Mouse (Mus musculus) mouse embryonic stem cell (cell line): Measurements from ENCODE around the gene Csnk2a1.
"Not testable (repeated sequence)": the region's sequence is repeated elsewhere in the genome, so short reads cannot be mapped to it uniquely, and the experiment has no call there.

Source experiments
- in situ Hi-C, 2 experiments: fragments of 300-500 bp; cut with MboI; formaldehyde crosslinking; loops; 1 replicate in 1 of 2; 3 replicates in 1 of 2; pipeline ENCODE4 v1.14.3; 2019 to 2020; ENCODE audit warnings: low sequenced_read_pairs in 2 of 2, low pct_unique_long_range_greater_than_20kb in 1 of 2, mixed read lengths in 1 of 2; ENCODE audit not compliant: unreplicated experiment in 1 of 2

Gene Csnk2a1

DNA sequence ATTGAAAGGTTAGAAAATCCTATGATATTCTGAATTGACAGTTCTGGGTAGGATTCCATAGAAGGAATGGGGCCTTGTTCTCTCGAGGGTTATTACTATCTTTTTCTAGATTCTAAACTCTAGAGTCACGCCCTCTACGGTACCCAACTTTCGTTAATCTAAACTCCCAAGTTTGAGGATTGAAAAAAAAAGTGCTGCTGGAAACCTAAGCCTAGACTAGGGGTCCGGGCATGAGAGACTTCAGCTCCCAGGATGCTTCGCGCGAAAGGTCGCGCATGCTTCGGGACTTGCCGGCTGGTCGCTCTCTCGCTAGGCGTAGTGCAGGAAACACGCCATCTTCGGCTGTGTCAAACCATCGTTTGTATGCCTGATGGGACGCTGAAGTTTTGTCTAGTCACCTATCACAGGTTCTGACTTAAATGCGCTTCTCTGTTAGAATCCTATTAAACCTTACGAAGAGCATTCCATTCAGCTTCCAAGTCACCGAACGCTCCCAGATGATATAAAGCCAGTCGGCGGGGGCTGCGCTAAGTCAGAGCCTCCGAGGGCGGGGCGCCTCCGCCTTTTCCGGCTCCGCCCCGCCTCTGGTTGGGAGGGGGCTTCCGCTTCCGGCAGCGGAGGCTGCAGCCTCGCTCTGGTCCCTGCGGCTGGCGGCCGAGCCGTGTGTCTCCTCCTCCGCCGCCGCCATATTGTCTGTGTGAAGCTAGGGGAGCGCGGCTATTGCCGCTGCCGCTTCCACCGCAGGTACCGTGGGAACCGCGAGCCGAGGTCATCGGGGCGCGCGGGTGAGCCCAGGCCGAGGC is at the start of gene Csnk2a1:
Gene Csnk2a1, plus strand, starts transcription at position 592 of the 803 bp plus-strand sequence.
- in situ Hi-C loops: no loop called here

DNA sequence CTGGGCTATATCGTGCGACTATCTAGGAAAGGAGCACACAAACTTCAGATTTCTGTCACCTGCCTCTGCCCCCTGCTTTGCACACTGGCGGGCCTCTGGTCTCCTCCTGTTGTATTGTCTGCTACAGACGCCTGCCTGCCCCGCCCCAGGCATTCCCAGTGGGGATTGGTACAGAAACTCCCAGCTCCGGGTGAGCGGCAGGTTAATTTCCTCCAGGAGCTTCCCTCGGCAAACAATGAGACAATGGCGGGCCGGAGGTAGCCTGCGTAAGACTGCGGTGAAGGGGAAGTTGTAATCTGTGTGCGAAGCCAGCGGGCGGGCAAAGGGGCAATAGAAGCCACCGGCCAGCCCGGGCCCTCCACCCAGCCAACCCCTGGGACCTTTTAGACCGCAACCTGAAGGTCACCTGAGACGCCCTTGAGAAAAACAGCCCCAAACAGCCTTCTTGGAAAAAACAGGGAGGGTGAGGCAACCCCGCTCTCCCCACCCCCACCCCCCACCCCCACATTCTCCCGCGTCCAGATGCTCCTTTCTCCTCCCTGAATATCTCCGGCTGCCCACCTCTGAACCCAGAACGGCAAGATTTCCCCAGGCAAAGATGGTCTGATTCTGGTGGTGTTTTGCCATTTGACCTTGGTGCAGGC is 49.4 kb upstream of the Csnk2a1 start:
- in situ Hi-C loops: no loop called here

GRCm38 (mm10) chr2:152177806-152178170 is 48.9 kb upstream of the Csnk2a1 start:
- in situ Hi-C loops: no loop called here

- in situ Hi-C loops: no loop called here
Measured at GRCm38 (mm10) chr2:152178345-152178744, 48.3 kb upstream of the Csnk2a1 start.

DNA sequence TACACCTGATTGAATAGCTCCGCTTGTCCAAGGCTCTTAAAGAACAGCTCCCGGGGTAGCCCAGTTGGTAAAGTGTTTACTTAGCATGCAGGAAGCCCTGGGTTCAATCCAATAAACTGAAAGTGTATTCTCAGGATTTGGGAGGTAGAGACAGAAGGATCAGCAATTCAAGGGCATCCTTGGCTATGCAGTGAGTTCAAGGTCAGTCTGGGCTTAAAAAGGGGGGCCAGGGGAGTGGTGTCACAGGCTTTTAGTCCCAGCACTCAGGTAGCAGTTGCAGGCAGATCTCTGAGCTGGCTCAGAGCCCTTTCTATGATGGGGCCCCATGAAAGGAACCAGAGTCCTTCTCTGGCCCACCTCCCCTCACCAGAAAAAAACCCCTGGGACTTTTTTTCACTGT is 47.3 kb upstream of the Csnk2a1 start:
- in situ Hi-C loops: no loop called here

DNA sequence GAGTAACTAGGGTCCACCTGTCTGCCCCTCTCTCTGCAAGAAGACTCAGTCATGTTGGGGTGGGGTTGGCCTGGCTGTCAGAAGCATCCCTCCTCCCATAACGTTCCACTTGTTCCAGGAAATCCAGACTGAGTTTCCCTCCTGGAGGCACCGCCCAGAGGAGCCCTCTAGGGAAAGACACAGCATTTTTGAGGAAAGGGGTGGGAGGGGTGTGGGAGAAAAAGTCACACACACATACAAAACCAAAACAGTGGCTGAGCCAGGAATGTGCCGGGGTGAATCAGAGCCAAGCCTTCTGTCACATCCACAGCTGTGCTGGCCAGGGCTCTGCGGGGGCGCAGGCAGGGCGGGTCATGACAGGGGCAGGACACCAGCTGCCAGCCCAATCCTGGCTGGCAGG is 46.3 kb upstream of the Csnk2a1 start:
- in situ Hi-C loops: no loop called here

DNA sequence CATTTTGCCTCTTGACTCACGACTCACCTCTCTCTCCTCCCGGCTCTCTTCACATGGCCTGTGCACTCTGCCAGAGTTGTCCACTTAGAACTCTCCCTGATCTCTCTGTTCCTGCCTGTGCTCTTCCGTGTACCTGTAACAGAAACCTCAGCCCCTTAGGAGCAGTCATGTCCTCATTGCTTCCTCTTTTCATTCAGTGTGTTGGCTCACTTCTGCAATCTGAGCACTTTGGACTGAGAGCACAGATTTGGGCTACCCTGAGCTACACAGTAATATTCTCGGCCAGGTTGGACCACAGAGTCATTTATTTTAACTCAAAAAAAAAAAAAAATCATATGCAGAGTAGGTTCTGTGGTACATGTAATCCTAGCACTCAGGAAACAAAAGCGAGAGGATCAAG is 39.5 kb upstream of the Csnk2a1 start:
- in situ Hi-C loops: no loop called here

DNA sequence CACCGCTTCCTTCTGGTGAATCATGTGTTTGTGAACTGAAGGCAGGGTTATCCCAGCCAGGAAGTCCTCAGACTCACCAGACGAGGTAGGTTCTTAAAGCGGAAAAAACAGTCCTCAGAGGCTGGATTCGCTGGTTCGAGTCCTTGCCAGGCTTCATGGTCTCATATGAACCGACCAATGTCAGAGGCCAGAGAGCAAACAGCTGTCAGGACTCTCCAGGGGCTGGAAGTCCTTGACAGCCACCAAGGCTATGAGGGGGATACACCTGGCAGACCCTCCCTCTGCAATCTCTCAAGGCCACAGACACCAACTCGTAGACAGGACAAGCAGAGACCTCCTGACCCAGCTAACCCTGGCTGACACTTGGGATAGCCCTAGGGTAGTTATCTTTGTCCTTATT is 37.4 kb upstream of the Csnk2a1 start:
- in situ Hi-C loops: no loop called here

DNA sequence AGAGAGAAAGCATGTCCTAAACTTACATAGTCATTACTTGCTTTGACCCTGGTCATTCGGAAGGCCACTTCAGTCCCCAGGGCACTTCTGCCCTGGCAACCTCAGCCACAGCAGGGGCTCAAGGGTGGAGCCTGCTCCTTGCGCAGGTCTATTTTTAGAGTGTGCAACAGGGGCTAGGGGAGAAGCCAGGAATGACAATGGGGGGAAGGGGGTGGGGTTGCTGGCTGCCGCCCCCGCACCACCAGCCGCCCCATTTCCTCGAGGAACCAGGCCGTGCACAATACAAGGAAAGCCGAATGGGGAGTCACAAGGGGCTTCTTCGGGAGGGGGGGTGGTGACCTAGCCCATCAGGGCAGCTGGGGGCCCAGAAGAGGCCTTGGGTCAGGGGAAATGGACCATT is 37.0 kb upstream of the Csnk2a1 start:
- in situ Hi-C loops: loop anchor here (10.0 kb wide), 2 partner anchors 75 to 165 kb away; no protein-coding TSS in a partner anchor

GRCm38 (mm10) chr2:152190161-152190560 is 36.5 kb upstream of the Csnk2a1 start:
- in situ Hi-C loops: loop anchor here (10.0 kb wide), 2 partner anchors 75 to 165 kb away; no protein-coding TSS in a partner anchor

DNA sequence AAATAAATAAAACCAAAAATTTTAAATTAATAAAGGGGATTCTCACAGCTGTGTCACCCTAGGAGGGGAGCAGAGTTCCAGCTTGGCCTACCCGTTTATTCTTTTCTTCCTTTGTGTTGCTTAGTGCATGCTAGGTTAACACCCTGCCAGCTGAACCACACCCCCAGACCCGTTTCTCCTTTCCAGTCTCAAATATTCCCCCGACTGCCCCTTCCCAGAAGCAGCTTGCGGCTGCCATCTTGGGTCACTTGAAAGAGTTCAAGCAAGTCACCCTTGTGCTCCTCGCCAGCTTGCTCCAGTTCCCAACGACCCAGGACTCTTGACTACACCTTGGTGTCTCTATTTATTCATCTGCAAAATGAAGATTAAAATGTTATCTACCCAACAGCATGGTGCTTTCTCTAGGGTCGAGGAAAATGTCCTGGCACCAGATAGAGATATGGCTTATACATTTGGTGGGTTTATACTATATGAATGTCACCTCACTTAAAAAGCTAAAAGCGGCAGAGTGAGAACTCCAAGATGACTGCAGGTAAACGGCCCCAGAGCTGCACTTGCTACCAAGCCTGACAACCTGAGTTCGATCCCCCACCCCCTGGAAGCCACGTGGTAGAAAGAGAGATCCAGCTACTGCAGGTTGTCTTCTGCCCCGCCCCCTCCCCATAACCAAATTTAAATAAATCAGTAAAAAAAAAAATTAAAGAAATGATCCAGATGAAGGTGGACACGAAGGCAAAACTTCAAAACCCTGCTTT is 33.9 kb upstream of the Csnk2a1 start:
- in situ Hi-C loops: loop anchor here (10.0 kb wide), 2 partner anchors 78 to 168 kb away; no protein-coding TSS in a partner anchor

DNA sequence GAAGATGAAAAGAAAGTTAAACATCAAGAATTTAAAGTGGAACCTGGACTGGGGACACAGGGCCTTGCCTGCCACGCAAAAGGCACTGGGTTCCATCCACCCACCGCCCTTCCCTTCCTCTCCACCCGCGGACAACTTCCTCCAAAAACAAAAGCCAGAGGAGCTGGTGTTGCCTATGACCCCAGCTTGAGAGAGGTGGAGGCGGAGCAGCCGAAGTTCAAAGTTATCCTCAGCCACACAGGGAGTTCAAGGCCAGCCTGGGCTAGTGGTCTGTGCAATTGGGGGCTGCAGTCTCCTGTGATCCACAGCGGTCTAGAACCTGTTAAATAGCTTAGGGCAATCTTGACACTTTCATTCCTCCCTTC is 33.3 kb upstream of the Csnk2a1 start:
- in situ Hi-C loops: loop anchor here (10.0 kb wide), 2 partner anchors 79 to 169 kb away; no protein-coding TSS in a partner anchor

GRCm38 (mm10) chr2:152194586-152194985 is 32.1 kb upstream of the Csnk2a1 start:
- in situ Hi-C loops: loop anchor here (10.0 kb wide), 2 partner anchors 80 to 170 kb away; no protein-coding TSS in a partner anchor

- in situ Hi-C loops: loop anchor here (5.0 to 10.0 kb wide), 3 partner anchors 82 to 172 kb away; partner anchors contain the start of gene Srxn1 (in 1 of the 2)
Measured at GRCm38 (mm10) chr2:152196896-152197295, 29.7 kb upstream of the Csnk2a1 start.

- in situ Hi-C loops: loop anchor here (5.0 to 10.0 kb wide), 3 partner anchors 83 to 173 kb away; partner anchors contain the start of gene Srxn1 (in 1 of the 2)
Measured at GRCm38 (mm10) chr2:152197301-152197712, 29.3 kb upstream of the Csnk2a1 start.

- in situ Hi-C loops: not testable (repeated sequence)
Measured at GRCm38 (mm10) chr2:152206139-152206538, 20.5 kb upstream of the Csnk2a1 start.

DNA sequence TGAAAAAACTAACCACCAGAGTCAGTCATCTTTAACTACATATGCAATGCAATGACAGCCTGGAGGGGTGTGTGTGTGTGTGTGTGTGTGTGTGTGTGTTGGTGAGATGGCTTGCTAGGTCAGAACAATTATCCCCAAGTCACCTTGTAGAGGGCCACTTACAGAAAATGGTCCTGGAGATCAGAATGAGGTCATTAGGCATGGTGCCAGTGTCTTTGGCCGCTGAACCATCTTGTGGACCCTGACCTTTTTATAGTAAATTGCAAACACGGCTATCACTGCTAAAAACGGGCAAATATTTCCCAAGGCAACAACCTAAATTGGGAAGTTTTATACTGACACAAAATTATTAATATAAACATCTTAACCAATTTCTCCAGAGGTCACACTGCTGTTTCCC is 14.8 kb upstream of the Csnk2a1 start:
- in situ Hi-C loops: no loop called here

DNA sequence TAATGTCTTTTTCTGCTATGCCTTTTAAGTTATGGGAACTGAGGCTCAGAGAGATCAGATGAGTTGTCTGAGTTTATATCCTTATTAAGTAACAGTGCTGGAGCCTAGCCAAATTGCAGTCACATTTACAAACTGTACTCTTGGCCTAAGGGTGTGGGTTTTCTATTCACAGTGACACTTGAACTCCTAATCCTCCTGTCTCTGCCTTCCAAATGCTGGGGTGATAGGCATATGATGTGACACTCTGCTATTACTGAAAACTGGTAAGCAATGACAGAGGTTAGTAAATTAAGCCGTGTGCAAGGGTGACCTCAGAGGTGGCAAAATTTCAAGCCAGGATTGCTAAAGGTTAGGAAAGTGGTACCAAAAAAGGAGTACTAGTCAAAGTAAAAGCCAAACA is 9.7 kb upstream of the Csnk2a1 start:
- in situ Hi-C loops: no loop called here
